13 mouse cellular contexts compared by ENCODE assay signal in the genomic region with DNA sequence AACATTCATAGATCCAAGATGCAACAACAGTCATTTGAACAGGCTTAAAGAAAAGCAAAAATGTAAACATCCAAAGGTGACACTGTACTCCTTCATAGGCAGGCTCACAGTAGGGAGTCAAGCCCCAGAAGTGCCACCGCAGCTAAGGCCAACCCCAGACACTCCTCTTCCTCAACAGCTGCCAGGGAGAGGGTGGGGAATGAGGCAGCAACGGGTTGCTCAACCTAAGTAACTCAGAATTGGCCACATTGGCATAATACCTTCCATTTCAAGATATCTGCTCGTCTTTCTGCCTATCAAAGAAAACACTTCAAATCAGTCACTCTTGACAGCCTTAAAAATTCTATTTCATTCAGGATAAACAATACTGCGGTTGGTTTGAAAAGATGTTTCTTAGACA.
"Had no signal": no experiment of that assay in that cellular context is flagged by ENCODE, and none has a peak within 500 bp of the region (broad histone marks: within the 10 kb centered on the region; RNA-seq: fewer than 3 reads in every experiment).

No protein-coding gene starts in this region.

- H3K9me3 ChIP-seq: liver, embryonic 15.5 days; midbrain, embryonic 13.5 days; neural tube, embryonic 12.5 days had no signal

- H3K4me3 ChIP-seq: liver, embryonic 15.5 days; midbrain, embryonic 13.5 days; myocyte; neural tube, embryonic 12.5 days had no signal

- ATAC-seq: intestine, postnatal 0 days; lung, postnatal 0 days had no signal

- H3K4me1 ChIP-seq: liver, embryonic 15.5 days; neural tube, embryonic 12.5 days had no signal

- H3K27me3 ChIP-seq: liver, embryonic 15.5 days; midbrain, embryonic 13.5 days; neural tube, embryonic 12.5 days had no signal

- H3K9ac ChIP-seq: liver, embryonic 15.5 days; midbrain, embryonic 13.5 days; neural tube, embryonic 12.5 days had no signal

- DNase-seq: kidney, adult 8-10 months; kidney, postnatal 36 days; lung, adult 2 months; lung, postnatal 36 days had no signal

- H3K36me3 ChIP-seq: midbrain, embryonic 13.5 days; neural tube, embryonic 12.5 days had no signal

- H3K27ac ChIP-seq: kidney, postnatal 0 days; liver, embryonic 15.5 days; midbrain, embryonic 13.5 days; neural tube, embryonic 12.5 days; stomach, postnatal 0 days had no signal

- H3K4me2 ChIP-seq: liver, embryonic 11.5 days; liver, embryonic 15.5 days; midbrain, embryonic 13.5 days; neural tube, embryonic 12.5 days had no signal
